Mouse (Mus musculus) testis, adult 2 months (tissue): ENCODE results near the gene Crb1. TPM values are rescaled to one million over a fixed set of nuclear protein-coding genes. Genes with fewer than 3 reads are reported as not detected.
"Not testable (repeated sequence)": the region's sequence is repeated elsewhere in the genome, so short reads cannot be mapped to it uniquely, and the experiment has no call there.

Experiments used
- H3K27ac ChIP-seq: fragments of 200-500 bp; 2 replicates; pipeline ENCODE4 v1.5.1; 2012; ENCODE audit warnings: low read depth, low read length; ENCODE audit not compliant: control insufficient read depth, insufficient read depth
- H3K27me3 ChIP-seq: fragments of 200-500 bp; 2 replicates; pipeline ENCODE4 v1.6.1; 2012; ENCODE audit warnings: mild to moderate bottlenecking, low read length, moderate library complexity; ENCODE audit not compliant: control insufficient read depth, insufficient read depth
- H3K36me3 ChIP-seq: fragments of 200-500 bp; 2 replicates; pipeline ENCODE4 v1.6.1; 2012; ENCODE audit warnings: mild to moderate bottlenecking, low read length; ENCODE audit not compliant: control insufficient read depth, insufficient read depth
- H3K4me1 ChIP-seq: fragments of 200-500 bp; 2 replicates; pipeline ENCODE4 v1.6.1; 2012; ENCODE audit warnings: low read length; ENCODE audit not compliant: control insufficient read depth, insufficient read depth
- H3K4me3 ChIP-seq: fragments of 200-500 bp; 2 replicates; pipeline ENCODE4 v1.5.1; 2012; ENCODE audit warnings: low read depth, mild to moderate bottlenecking, low read length, moderate library complexity, mixed read lengths; ENCODE audit not compliant: control insufficient read depth
- CTCF ChIP-seq: fragments of 200-500 bp; IDR thresholded peaks from 2 replicates; pipeline ENCODE4 v1.5.1; 2012; ENCODE audit warnings: low read depth, mild to moderate bottlenecking, inconsistent platforms, low read length, moderate library complexity; ENCODE audit not compliant: control insufficient read depth, insufficient read depth, insufficient replicate concordance
- POLR2A ChIP-seq: fragments of 200-500 bp; IDR thresholded peaks from 2 replicates; pipeline ENCODE4 v1.6.1; 2012; ENCODE audit warnings: low read depth, mild to moderate bottlenecking, inconsistent platforms, low read length, moderate library complexity; ENCODE audit not compliant: control insufficient read depth
- polyA plus RNA-seq: library from polyadenylated mRNA; depleted of rRNA; stranded (reverse); fragments of >200 nt; gene quantifications from 2 replicates; pipeline ENCODE4 v1.2.3, GENCODE M21; 2012

Gene Crb1
- polyA plus RNA-seq, 1 experiment, result 2.3 TPM

GRCm38 (mm10) chr1:139325378-139325777, 51.5 kb downstream of the Crb1 start:
- Histone ChIP-seq H3K4me1 (no peaks in the 10 kb centered on the region; the same call in 1 of the 2 replicates), H3K36me3 (no peaks in the 10 kb centered on the region), H3K27ac (no peak overlapping the region), H3K27me3 (no peaks in the 10 kb centered on the region), H3K4me3 (no peak overlapping the region)
- TF ChIP-seq POLR2A (no peak), CTCF (no peak)

- H3K4me1 ChIP-seq, result no peaks in the 10 kb centered on the region
- H3K36me3 ChIP-seq, result no peaks in the 10 kb centered on the region
- H3K27ac ChIP-seq, result no peak overlapping the region
- no peak for TF ChIP-seq POLR2A
- TF ChIP-seq CTCF, result no peak
- no peak overlapping the region for H3K4me3 ChIP-seq
- H3K27me3 ChIP-seq, result no peaks in the 10 kb centered on the region
Observed at GRCm38 (mm10) chr1:139319798-139320197, 57.1 kb downstream of the Crb1 start.

GRCm38 (mm10) chr1:139314297-139314874, 62.5 kb downstream of the Crb1 start:
- H3K27me3 ChIP-seq, result no peaks in the 10 kb centered on the region
- no peak overlapping the region for H3K4me3 ChIP-seq
- no peak overlapping the region for H3K27ac ChIP-seq
- TF ChIP-seq CTCF (no peak), POLR2A (no peak)
- H3K4me1 ChIP-seq, result no peaks in the 10 kb centered on the region
- H3K36me3 ChIP-seq, result no peaks in the 10 kb centered on the region

- Histone ChIP-seq H3K36me3 (no peaks in the 10 kb centered on the region), H3K4me1 (no peaks in the 10 kb centered on the region), H3K27me3 (no peaks in the 10 kb centered on the region), H3K27ac (no peak overlapping the region), H3K4me3 (no peak overlapping the region)
- TF ChIP-seq POLR2A (no peak), CTCF (no peak)
Observed at GRCm38 (mm10) chr1:139308915-139309314, 68.0 kb downstream of the Crb1 start.

GRCm38 (mm10) chr1:139302519-139302918, 74.4 kb downstream of the Crb1 start:
- H3K36me3 ChIP-seq, H3K27ac ChIP-seq, H3K4me3 ChIP-seq, H3K4me1 ChIP-seq, H3K27me3 ChIP-seq: not testable (repeated sequence)

- no peaks in the 10 kb centered on the region for H3K4me1 ChIP-seq
- TF ChIP-seq POLR2A (no peak), CTCF (no peak)
- no peaks in the 10 kb centered on the region for H3K36me3 ChIP-seq
- no peak overlapping the region for H3K27ac ChIP-seq
- H3K27me3 ChIP-seq, result no peaks in the 10 kb centered on the region
- no peak overlapping the region for H3K4me3 ChIP-seq
Observed at GRCm38 (mm10) chr1:139301830-139302229, 75.1 kb downstream of the Crb1 start.

- TF ChIP-seq CTCF (no peak), POLR2A (no peak)
- Histone ChIP-seq H3K27me3 (no peaks in the 10 kb centered on the region), H3K4me3 (no peak overlapping the region), H3K27ac (no peak overlapping the region), H3K4me1 (no peaks in the 10 kb centered on the region), H3K36me3 (no peaks in the 10 kb centered on the region)
Observed at GRCm38 (mm10) chr1:139292023-139292422, 84.9 kb downstream of the Crb1 start.

- H3K4me1 ChIP-seq, result no peaks in the 10 kb centered on the region
- H3K27me3 ChIP-seq, result no peaks in the 10 kb centered on the region
- no peak overlapping the region for H3K27ac ChIP-seq
- no peak for TF ChIP-seq POLR2A
- TF ChIP-seq CTCF, result no peak
- no peaks in the 10 kb centered on the region for H3K36me3 ChIP-seq
- H3K4me3 ChIP-seq, result no peak overlapping the region
Observed at GRCm38 (mm10) chr1:139291593-139291992, 85.3 kb downstream of the Crb1 start.
